In the genomic region with DNA sequence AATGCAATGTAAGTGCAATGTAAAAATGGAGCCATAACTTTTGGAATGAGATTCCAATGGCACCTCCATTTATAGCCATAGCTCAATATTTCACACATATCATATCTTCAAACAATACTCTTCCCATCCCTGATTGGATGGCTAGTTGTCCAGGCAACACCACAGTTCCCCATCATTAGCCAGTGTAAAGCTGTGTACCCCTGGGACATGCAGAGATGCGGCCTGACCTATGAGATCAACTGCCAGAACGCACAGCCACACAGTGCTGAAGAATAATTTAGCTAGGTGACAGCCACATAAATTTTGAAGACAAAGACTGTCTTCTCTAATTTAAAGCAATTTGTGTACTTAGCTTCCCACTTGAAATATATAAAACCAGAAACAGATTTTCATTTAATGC, we compare ENCODE assay signal across 27 mouse cellular contexts.
DNase-seq lines count a peak whose midpoint lies in the region; ATAC-seq lines count a peak whose summit lies in the region.
"Had no signal": no experiment of that assay in that cellular context is flagged by ENCODE, and none has a peak within 500 bp of the region (broad histone marks: within the 10 kb centered on the region; RNA-seq: fewer than 3 reads in every experiment).

No protein-coding gene starts in this region.

- no peaks in the 10 kb centered on the region for H3K27me3 ChIP-seq in forebrain, embryonic 13.5 days
- H3K27me3 ChIP-seq in forebrain, embryonic 11.5 days (ENCODE audit: control insufficient read depth, insufficient read depth, low read length) = no peaks in the 10 kb centered on the region
- H3K27me3 ChIP-seq in neural tube, embryonic 11.5 days (ENCODE audit: control insufficient read depth, insufficient read depth, low read length) = no peaks in the 10 kb centered on the region
- no peaks in the 10 kb centered on the region for H3K27me3 ChIP-seq in midbrain, embryonic 13.5 days
- H3K27me3 ChIP-seq: embryonic facial prominence, embryonic 13.5 days; heart, embryonic 13.5 days; liver, embryonic 15.5 days; lung, embryonic 15.5 days; megakaryocyte, embryonic 14.5 days had no signal

- no peaks in the 10 kb centered on the region for H3K4me1 ChIP-seq in forebrain, embryonic 13.5 days
- no peaks in the 10 kb centered on the region for H3K4me1 ChIP-seq in forebrain, embryonic 11.5 days (replicated peaks; ENCODE audit: control insufficient read depth, insufficient read depth, low read length)
- H3K4me1 ChIP-seq in neural tube, embryonic 11.5 days (ENCODE audit: control insufficient read depth, insufficient read depth, low read length) = no peaks in the 10 kb centered on the region
- H3K4me1 ChIP-seq in midbrain, embryonic 13.5 days (replicated peaks) = no peaks in the 10 kb centered on the region
- H3K4me1 ChIP-seq: embryonic facial prominence, embryonic 13.5 days; heart, embryonic 13.5 days; limb, embryonic 10.5 days; liver, embryonic 15.5 days; lung, embryonic 15.5 days; megakaryocyte, embryonic 14.5 days had no signal

- H3K36me3 ChIP-seq in forebrain, embryonic 13.5 days (ENCODE audit: poor library complexity, severe bottlenecking) = no peaks in the 10 kb centered on the region
- no peaks in the 10 kb centered on the region for H3K36me3 ChIP-seq in forebrain, embryonic 11.5 days (ENCODE audit: control insufficient read depth, insufficient read depth, low read length)
- H3K36me3 ChIP-seq in neural tube, embryonic 11.5 days (ENCODE audit: control insufficient read depth, insufficient read depth, low read length) = no peaks in the 10 kb centered on the region
- no peaks in the 10 kb centered on the region for H3K36me3 ChIP-seq in midbrain, embryonic 13.5 days
- H3K36me3 ChIP-seq: embryonic facial prominence, embryonic 13.5 days; heart, embryonic 13.5 days; limb, embryonic 10.5 days; liver, embryonic 15.5 days; lung, embryonic 15.5 days had no signal

- H3K27ac ChIP-seq in forebrain, embryonic 13.5 days = no peak overlapping the region
- no peak overlapping the region for H3K27ac ChIP-seq in forebrain, embryonic 11.5 days (ENCODE audit: low read depth, low read length)
- no peak overlapping the region for H3K27ac ChIP-seq in neural tube, embryonic 11.5 days (ENCODE audit: low read depth, low read length)
- H3K27ac ChIP-seq in midbrain, embryonic 13.5 days = no peak overlapping the region
- H3K27ac ChIP-seq: embryonic facial prominence, embryonic 13.5 days; heart, embryonic 13.5 days; limb, embryonic 10.5 days; liver, embryonic 15.5 days; lung, embryonic 15.5 days had no signal

- no peaks in the 10 kb centered on the region for H3K9me3 ChIP-seq in forebrain, embryonic 13.5 days (replicated peaks)
- no peaks in the 10 kb centered on the region for H3K9me3 ChIP-seq in forebrain, embryonic 11.5 days (ENCODE audit: control insufficient read depth, low read length)
- no peaks in the 10 kb centered on the region for H3K9me3 ChIP-seq in neural tube, embryonic 11.5 days (ENCODE audit: control insufficient read depth, low read length)
- no peaks in the 10 kb centered on the region for H3K9me3 ChIP-seq in midbrain, embryonic 13.5 days
- H3K9me3 ChIP-seq: embryonic facial prominence, embryonic 13.5 days; heart, embryonic 13.5 days; limb, embryonic 10.5 days; liver, embryonic 15.5 days; lung, embryonic 15.5 days had no signal

- no peak overlapping the region for H3K9ac ChIP-seq in forebrain, embryonic 13.5 days
- H3K9ac ChIP-seq in forebrain, embryonic 11.5 days (ENCODE audit: low read length) = no peak overlapping the region
- H3K9ac ChIP-seq in neural tube, embryonic 11.5 days (ENCODE audit: low read length) = no peak overlapping the region
- H3K9ac ChIP-seq in midbrain, embryonic 13.5 days (replicated peaks) = no peak overlapping the region
- H3K9ac ChIP-seq: embryonic facial prominence, embryonic 13.5 days; heart, embryonic 13.5 days; liver, embryonic 15.5 days; lung, embryonic 15.5 days had no signal

- ATAC-seq in forebrain, embryonic 13.5 days = peak; percentile 67; the same call in 1 of the 2 replicates
- no peak for ATAC-seq in forebrain, embryonic 11.5 days (replicated peaks; ENCODE audit: low FRiP score)
- peak; percentile 85; the same call in 1 of the 2 replicates for ATAC-seq in neural tube, embryonic 11.5 days (ENCODE audit: insufficient read depth, low FRiP score, low TSS enrichment)
- peak; percentile 93 for ATAC-seq in midbrain, embryonic 13.5 days

- H3K4me3 ChIP-seq in forebrain, embryonic 13.5 days = no peak overlapping the region
- H3K4me3 ChIP-seq in forebrain, embryonic 11.5 days (ENCODE audit: low read depth, low read length) = no peak overlapping the region
- H3K4me3 ChIP-seq in neural tube, embryonic 11.5 days (ENCODE audit: low read depth, low read length) = no peak overlapping the region
- no peak overlapping the region for H3K4me3 ChIP-seq in midbrain, embryonic 13.5 days (replicated peaks)
- H3K4me3 ChIP-seq: embryonic facial prominence, embryonic 13.5 days; erythroblast, embryonic 14.5 days; heart, embryonic 13.5 days; limb, embryonic 10.5 days; liver, embryonic 15.5 days; lung, embryonic 15.5 days; megakaryocyte, embryonic 14.5 days; myocyte had no signal

- WGBS in forebrain, embryonic 13.5 days = 76% methylated on average over 2 of the region's 2 CpGs
- WGBS in forebrain, embryonic 11.5 days = 89% methylated on average over 2 of the region's 2 CpGs
- 58% methylated on average over 2 of the region's 2 CpGs for WGBS in neural tube, embryonic 11.5 days
- WGBS in midbrain, embryonic 13.5 days = 52% methylated on average over 2 of the region's 2 CpGs

- DNase-seq in forebrain, embryonic 11.5 days (ENCODE audit: low spot score) = no peak
- no peak for DNase-seq in neural tube, embryonic 11.5 days (ENCODE audit: low spot score)
- no peak for DNase-seq in neural tube, embryonic 10.5 days (ENCODE audit: extremely low spot score, low spot score)
- DNase-seq in layer of hippocampus, adult 8-10 months (ENCODE audit: low spot score in 2 of 2) = no peak
- no peak for DNase-seq in cerebellum, postnatal 25 days
- DNase-seq: adrenal gland, postnatal 10 days; cerebellum, adult 2 months; cerebellum, postnatal 36 days; embryo, embryonic 11 days; gastrocnemius, postnatal 25 days; heart, adult 18-20 months; heart, postnatal 14 days; kidney, adult 18-20 months; liver; lung, postnatal 36 days; right cerebral cortex, postnatal 4 days; thymus, postnatal 25 days had no signal

- H3K4me2 ChIP-seq in forebrain, embryonic 13.5 days = no peak overlapping the region
- no peak overlapping the region for H3K4me2 ChIP-seq in forebrain, embryonic 11.5 days (ENCODE audit: low read depth, low read length, severe bottlenecking)
- H3K4me2 ChIP-seq in neural tube, embryonic 11.5 days (ENCODE audit: low read depth) = no peak overlapping the region
- H3K4me2 ChIP-seq in midbrain, embryonic 13.5 days (replicated peaks) = no peak overlapping the region
- H3K4me2 ChIP-seq: embryonic facial prominence, embryonic 13.5 days; heart, embryonic 13.5 days; liver, embryonic 15.5 days; lung, embryonic 15.5 days had no signal
